Mouse (Mus musculus) myocyte (in vitro differentiated cells): ENCODE results near the gene Spata17.

Source experiments
- CEBPB ChIP-seq: IDR thresholded peaks from 2 replicates; pipeline ENCODE4 v1.6.1; 2011; ENCODE audit warnings: mild to moderate bottlenecking, moderate library complexity; ENCODE audit not compliant: poor library complexity, insufficient read depth, severe bottlenecking
- E2F4 ChIP-seq: IDR thresholded peaks from one replicate; pipeline ENCODE4 v1.6.1; 2011; ENCODE audit warnings: mild to moderate bottlenecking, control low read depth, moderate library complexity; ENCODE audit not compliant: insufficient read depth
- MAX ChIP-seq: IDR thresholded peaks from one replicate; pipeline ENCODE4 v1.6.1; 2011; ENCODE audit warnings: low read depth, mild to moderate bottlenecking, control low read depth
- MYOD1 ChIP-seq, 3 experiments: IDR thresholded peaks; one replicate each; pipeline ENCODE4 v1.6.1; 2011; ENCODE audit warnings: control low read depth in 2 of 3, low read depth in 2 of 3, mild to moderate bottlenecking in 2 of 3, moderate library complexity in 1 of 3; ENCODE audit not compliant: insufficient read length in 2 of 3, control insufficient read depth in 1 of 3
- MYOG ChIP-seq, 3 experiments: IDR thresholded peaks; one replicate each; pipeline ENCODE4 v1.6.1; 2011; ENCODE audit warnings: control low read depth in 2 of 3, low read depth in 2 of 3, mild to moderate bottlenecking in 2 of 3; ENCODE audit not compliant: insufficient read length in 2 of 3, control insufficient read depth in 1 of 3, insufficient read depth in 1 of 3
- POLR2A ChIP-seq: IDR thresholded peaks from one replicate; pipeline ENCODE4 v1.6.1; 2011; ENCODE audit warnings: low read depth, mild to moderate bottlenecking, control low read depth, moderate library complexity; ENCODE audit not compliant: insufficient read length
- POLR2AphosphoS2 ChIP-seq: IDR thresholded peaks from one replicate; pipeline ENCODE4 v1.6.1; 2011; ENCODE audit warnings: low read depth, control low read depth; ENCODE audit not compliant: insufficient read length
- REST ChIP-seq: IDR thresholded peaks from one replicate; pipeline ENCODE4 v1.6.1; 2011; ENCODE audit warnings: mild to moderate bottlenecking, control low read depth, moderate library complexity; ENCODE audit not compliant: insufficient read depth, insufficient read length
- TCF12 ChIP-seq: IDR thresholded peaks from one replicate; pipeline ENCODE4 v1.6.1; 2011; ENCODE audit warnings: mild to moderate bottlenecking, control low read depth; ENCODE audit not compliant: poor library complexity, insufficient read depth, severe bottlenecking
- TCF3 ChIP-seq: IDR thresholded peaks from one replicate; pipeline ENCODE4 v1.6.1; 2011; ENCODE audit warnings: low read depth, control low read depth; ENCODE audit not compliant: insufficient read length
- USF1 ChIP-seq: IDR thresholded peaks from one replicate; pipeline ENCODE4 v1.6.1; 2011; ENCODE audit warnings: low read depth, mild to moderate bottlenecking, control low read depth, moderate library complexity

GRCm38 (mm10) chr1:187238061-187238460 is 22.8 kb upstream of the Spata17 start:
- no peak for TF ChIP-seq MYOG (IDR thresholded peaks at IDR 0.05; ENCODE audit: control insufficient read depth in 1 of 3, insufficient read depth in 1 of 3, insufficient read length in 2 of 3, low read depth in 2 of 3)
- TF ChIP-seq POLR2AphosphoS2: no peak
- TF ChIP-seq MYOD1 (IDR thresholded peaks at IDR 0.05; ENCODE audit: control insufficient read depth in 1 of 3, insufficient read length in 2 of 3, low read depth in 2 of 3): no peak
- TF ChIP-seq CEBPB: no peak
- no peak for TF ChIP-seq USF1
- no peak for TF ChIP-seq POLR2A
- no peak for TF ChIP-seq REST
- no peak for TF ChIP-seq MAX
- no peak for TF ChIP-seq E2F4
- no peak for TF ChIP-seq TCF12
- no peak for TF ChIP-seq TCF3
